Mouse (Mus musculus) neural tube, embryonic 15.5 days (tissue): ENCODE measurements around the gene Hyal6. TPM values are rescaled to one million over a fixed set of nuclear protein-coding genes. Genes with fewer than 3 reads are reported as not detected.

Source experiments
- ATAC-seq: fragments of 200-750 bp; cut with Nextera tagmentation; 2 replicates; pipeline ENCODE4 v1.8.0; 2017; ENCODE audit warnings: mild to moderate bottlenecking, moderate TSS enrichment, moderate library complexity; ENCODE audit not compliant: low FRiP score
- H3K27ac ChIP-seq: fragments of 300-500 bp; sonication (generic); replicated peaks from 2 replicates; pipeline ENCODE4 v1.5.1; 2015; ENCODE audit warnings: mild to moderate bottlenecking, inconsistent platforms
- H3K27me3 ChIP-seq: fragments of 300-500 bp; sonication (generic); replicated peaks from 2 replicates; pipeline ENCODE4 v1.6.1; 2015; ENCODE audit warnings: inconsistent platforms
- H3K36me3 ChIP-seq: fragments of 300-500 bp; sonication (generic); 2 replicates; pipeline ENCODE4 v1.6.1; 2015; ENCODE audit warnings: inconsistent platforms
- H3K4me1 ChIP-seq: fragments of 300-500 bp; sonication (generic); 2 replicates; pipeline ENCODE4 v1.6.1; 2015; ENCODE audit warnings: inconsistent platforms
- H3K4me2 ChIP-seq: fragments of 300-500 bp; sonication (generic); 2 replicates; pipeline ENCODE4 v1.6.1; 2015; ENCODE audit warnings: inconsistent platforms, mild to moderate bottlenecking, moderate library complexity
- H3K4me3 ChIP-seq: fragments of 300-500 bp; sonication (generic); replicated peaks from 2 replicates; pipeline ENCODE4 v1.5.1; 2015; ENCODE audit warnings: mild to moderate bottlenecking, inconsistent platforms
- H3K9ac ChIP-seq: fragments of 300-500 bp; sonication (generic); replicated peaks from 2 replicates; pipeline ENCODE4 v1.6.1; 2015; ENCODE audit warnings: mild to moderate bottlenecking, inconsistent platforms
- H3K9me3 ChIP-seq: fragments of 300-500 bp; sonication (generic); replicated peaks from 2 replicates; pipeline ENCODE4 v1.6.1; 2016; ENCODE audit warnings: inconsistent platforms
- WGBS: fragments of 180-500 bp; shearing (Covaris S2); methylation state at CpG from one replicate; pipeline ENCODE4 v1.1.7; 2015; ENCODE audit warnings: mixed read lengths; 5-methylcytosine and 5-hydroxymethylcytosine counted together
- polyA plus RNA-seq: library from polyadenylated mRNA; unstranded; fragments of >200 nt; fragmentation: Nextera tagmentation; extraction: Ambion mirVana; gene quantifications from 2 replicates; pipeline ENCODE4 v1.2.1, GENCODE M21; 2015

The Hyal6 gene
- not detected in 2 replicates for polyA plus RNA-seq

GRCm38 (mm10) chr6:24732945-24733344, at the start of gene Hyal6:
Hyal6 (plus strand) TSS chr6:24733245.
- H3K4me3 ChIP-seq: no peak within 1 kb of the TSS
- H3K27ac ChIP-seq: no peak within 1 kb of the TSS
- 92% methylated on average over 3 of the region's 3 CpGs for WGBS
- H3K36me3 ChIP-seq: no peaks in the 10 kb centered on the region
- no peak for ATAC-seq
- no peak within 1 kb of the TSS for H3K9ac ChIP-seq
- H3K27me3 ChIP-seq: no peaks in the 10 kb centered on the region
- H3K4me1 ChIP-seq: no peaks in the 10 kb centered on the region
- no peak within 1 kb of the TSS for H3K4me2 ChIP-seq
- no peaks in the 10 kb centered on the region for H3K9me3 ChIP-seq

GRCm38 (mm10) chr6:24687871-24688270, 45.2 kb upstream of the Hyal6 start:
- Histone ChIP-seq H3K4me2 (no peak overlapping the region), H3K4me1 (no peaks in the 10 kb centered on the region), H3K27me3 (no peaks in the 10 kb centered on the region), H3K27ac (no peak overlapping the region), H3K36me3 (no peaks in the 10 kb centered on the region), H3K9me3 (no peaks in the 10 kb centered on the region), H3K9ac (no peak overlapping the region), H3K4me3 (no peak overlapping the region)
- WGBS: 36% methylated on average over 1 of the region's 1 CpGs
- ATAC-seq: no peak

- Histone ChIP-seq H3K4me2 (no peak overlapping the region), H3K27me3 (no peaks in the 10 kb centered on the region), H3K27ac (no peak overlapping the region), H3K9me3 (no peaks in the 10 kb centered on the region), H3K36me3 (no peaks in the 10 kb centered on the region), H3K4me3 (no peak overlapping the region), H3K9ac (no peak overlapping the region), H3K4me1 (no peaks in the 10 kb centered on the region)
- WGBS: 87% methylated on average over 11 of the region's 11 CpGs
- no peak for ATAC-seq
These were observed 38.3 kb upstream of the Hyal6 start for GRCm38 (mm10) chr6:24694455-24695410.

- Histone ChIP-seq H3K4me3 (no peak overlapping the region), H3K9me3 (no peaks in the 10 kb centered on the region), H3K27me3 (no peaks in the 10 kb centered on the region), H3K4me2 (no peak overlapping the region), H3K36me3 (no peaks in the 10 kb centered on the region), H3K27ac (no peak overlapping the region), H3K9ac (no peak overlapping the region), H3K4me1 (no peaks in the 10 kb centered on the region)
- ATAC-seq: no peak
- WGBS: 90% methylated on average over 4 of the region's 4 CpGs
These were observed 36.9 kb upstream of the Hyal6 start for GRCm38 (mm10) chr6:24696117-24696516.

- H3K9ac ChIP-seq: no peak overlapping the region
- WGBS: 95% methylated on average over 5 of the region's 5 CpGs
These were observed 35.8 kb upstream of the Hyal6 start for GRCm38 (mm10) chr6:24697216-24697615.

GRCm38 (mm10) chr6:24707090-24707489, 26.0 kb upstream of the Hyal6 start:
- no peak overlapping the region for H3K9ac ChIP-seq
- H3K27me3 ChIP-seq: no peaks in the 10 kb centered on the region
- no peak for ATAC-seq
- WGBS: 92% methylated on average over 5 of the region's 5 CpGs
- H3K36me3 ChIP-seq: no peaks in the 10 kb centered on the region
- no peaks in the 10 kb centered on the region for H3K9me3 ChIP-seq
- no peak overlapping the region for H3K27ac ChIP-seq
- H3K4me3 ChIP-seq: no peak overlapping the region
- no peak overlapping the region for H3K4me2 ChIP-seq
- no peaks in the 10 kb centered on the region for H3K4me1 ChIP-seq

More at GRCm38 (mm10) chr6:24697216-24697615, 35.8 kb upstream of the Hyal6 start:
- H3K4me3 ChIP-seq: no peak overlapping the region
- no peak overlapping the region for H3K27ac ChIP-seq
- no peaks in the 10 kb centered on the region for H3K36me3 ChIP-seq
- no peaks in the 10 kb centered on the region for H3K27me3 ChIP-seq
- H3K4me1 ChIP-seq: no peaks in the 10 kb centered on the region
- no peaks in the 10 kb centered on the region for H3K9me3 ChIP-seq
- ATAC-seq: no peak
- H3K4me2 ChIP-seq: no peak overlapping the region

GRCm38 (mm10) chr6:24707499-24707898, 25.5 kb upstream of the Hyal6 start:
- Histone ChIP-seq H3K4me3 (no peak overlapping the region), H3K36me3 (no peaks in the 10 kb centered on the region), H3K27ac (no peak overlapping the region), H3K9me3 (no peaks in the 10 kb centered on the region), H3K27me3 (no peaks in the 10 kb centered on the region), H3K9ac (no peak overlapping the region), H3K4me2 (no peak overlapping the region), H3K4me1 (no peaks in the 10 kb centered on the region)
- WGBS: 81% methylated on average over 2 of the region's 2 CpGs
- ATAC-seq: no peak

- Histone ChIP-seq H3K4me1 (no peaks in the 10 kb centered on the region), H3K4me2 (no peak overlapping the region), H3K27me3 (no peaks in the 10 kb centered on the region), H3K27ac (no peak overlapping the region), H3K4me3 (no peak overlapping the region), H3K36me3 (no peaks in the 10 kb centered on the region), H3K9me3 (no peaks in the 10 kb centered on the region), H3K9ac (no peak overlapping the region)
- WGBS: 36% methylated on average over 13 of the region's 13 CpGs
- ATAC-seq: no peak
These were observed 11.5 kb upstream of the Hyal6 start for GRCm38 (mm10) chr6:24721317-24722099.

- no peak overlapping the region for H3K4me3 ChIP-seq
- H3K9me3 ChIP-seq: no peaks in the 10 kb centered on the region
- no peaks in the 10 kb centered on the region for H3K4me1 ChIP-seq
- H3K4me2 ChIP-seq: no peak overlapping the region
- H3K27me3 ChIP-seq: no peaks in the 10 kb centered on the region
- H3K36me3 ChIP-seq: no peaks in the 10 kb centered on the region
- no peak overlapping the region for H3K9ac ChIP-seq
- WGBS: 87% methylated on average over 1 of the region's 1 CpGs
- H3K27ac ChIP-seq: no peak overlapping the region
- no peak for ATAC-seq
These were observed 4.9 kb upstream of the Hyal6 start for GRCm38 (mm10) chr6:24728130-24728529.

GRCm38 (mm10) chr6:24734565-24734964, 1.5 kb downstream of the Hyal6 start:
- Histone ChIP-seq H3K36me3 (no peaks in the 10 kb centered on the region), H3K27me3 (no peaks in the 10 kb centered on the region), H3K9ac (no peak overlapping the region), H3K9me3 (no peaks in the 10 kb centered on the region), H3K4me3 (no peak overlapping the region), H3K4me1 (no peaks in the 10 kb centered on the region), H3K4me2 (no peak overlapping the region), H3K27ac (no peak overlapping the region)
- ATAC-seq: no peak
- 95% methylated on average over 6 of the region's 6 CpGs for WGBS

- no peaks in the 10 kb centered on the region for H3K27me3 ChIP-seq
- no peak within 1 kb of the TSS for H3K4me3 ChIP-seq
- no peaks in the 10 kb centered on the region for H3K36me3 ChIP-seq
- ATAC-seq: no peak
- no peak within 1 kb of the TSS for H3K4me2 ChIP-seq
- no peak within 1 kb of the TSS for H3K27ac ChIP-seq
- H3K9me3 ChIP-seq: no peaks in the 10 kb centered on the region
- 83% methylated on average over 4 of the region's 4 CpGs for WGBS
- H3K4me1 ChIP-seq: no peaks in the 10 kb centered on the region
- no peak within 1 kb of the TSS for H3K9ac ChIP-seq
These were observed 15.0 kb downstream of the Hyal6 start, which contains the start of gene Hyal4 for GRCm38 (mm10) chr6:24748029-24748428. Hyal4 (plus strand) TSS chr6:24748329.
